Mouse (Mus musculus) neural tube, embryonic 11.5 days (tissue): Measurements from ENCODE around the gene Fam92b. TPM values are rescaled to one million over a fixed set of nuclear protein-coding genes. Genes with fewer than 3 reads are reported as not detected.

Source experiments
- ATAC-seq: fragments of 200-750 bp; cut with Nextera tagmentation; 2 replicates; pipeline ENCODE4 v1.8.0; 2017; ENCODE audit warnings: moderate number of reproducible peaks, mild to moderate bottlenecking, moderate TSS enrichment, moderate library complexity; ENCODE audit not compliant: insufficient read depth, low FRiP score, low TSS enrichment
- DNase-seq: peaks from one replicate; pipeline ENCODE4 v3.0.0-alpha.2; 2015; ENCODE audit warnings: low spot score
- H3K27ac ChIP-seq: fragments of 300-500 bp; sonication (generic); 2 replicates; pipeline ENCODE4 v1.5.1; 2014; ENCODE audit warnings: low read depth, mild to moderate bottlenecking, low read length
- H3K27me3 ChIP-seq: fragments of 300-500 bp; sonication (generic); 2 replicates; pipeline ENCODE4 v1.6.1; 2014; ENCODE audit warnings: mild to moderate bottlenecking, low read length, mixed read lengths; ENCODE audit not compliant: control insufficient read depth, insufficient read depth
- H3K36me3 ChIP-seq: fragments of 300-500 bp; sonication (generic); 2 replicates; pipeline ENCODE4 v1.6.1; 2014; ENCODE audit warnings: mild to moderate bottlenecking, low read length, moderate library complexity, mixed read lengths; ENCODE audit not compliant: control insufficient read depth, insufficient read depth
- H3K4me1 ChIP-seq: fragments of 300-500 bp; sonication (generic); 2 replicates; pipeline ENCODE4 v1.6.1; 2014; ENCODE audit warnings: low read length, mixed read lengths; ENCODE audit not compliant: control insufficient read depth, insufficient read depth
- H3K4me2 ChIP-seq: fragments of 300-500 bp; sonication (generic); 2 replicates; pipeline ENCODE4 v1.6.1; 2014; ENCODE audit warnings: low read depth, mild to moderate bottlenecking, moderate library complexity
- H3K4me3 ChIP-seq: fragments of 300-500 bp; sonication (generic); 2 replicates; pipeline ENCODE4 v1.5.1; 2014; ENCODE audit warnings: low read depth, low read length
- H3K9ac ChIP-seq: fragments of 300-500 bp; sonication (generic); 2 replicates; pipeline ENCODE4 v1.6.1; 2014; ENCODE audit warnings: mild to moderate bottlenecking, low read length
- H3K9me3 ChIP-seq: fragments of 300-500 bp; sonication (generic); 2 replicates; pipeline ENCODE4 v1.6.1; 2016; ENCODE audit warnings: low read length; ENCODE audit not compliant: control insufficient read depth
- WGBS: fragments of 180-500 bp; shearing (Covaris S2); extraction: QIAGEN DNeasy Blood & Tissue Kit; methylation state at CpG from one replicate; pipeline ENCODE4 v1.1.7; 2014; 5-methylcytosine and 5-hydroxymethylcytosine counted together
- polyA plus RNA-seq: library from polyadenylated mRNA; unstranded; fragments of >200 nt; fragmentation: Nextera tagmentation; extraction: Ambion mirVana; gene quantifications from 2 replicates; pipeline ENCODE4 v1.2.1, GENCODE M21; 2014

The Fam92b gene
- polyA plus RNA-seq, 1 experiment from 2014 or later: 0.90 TPM

DNA sequence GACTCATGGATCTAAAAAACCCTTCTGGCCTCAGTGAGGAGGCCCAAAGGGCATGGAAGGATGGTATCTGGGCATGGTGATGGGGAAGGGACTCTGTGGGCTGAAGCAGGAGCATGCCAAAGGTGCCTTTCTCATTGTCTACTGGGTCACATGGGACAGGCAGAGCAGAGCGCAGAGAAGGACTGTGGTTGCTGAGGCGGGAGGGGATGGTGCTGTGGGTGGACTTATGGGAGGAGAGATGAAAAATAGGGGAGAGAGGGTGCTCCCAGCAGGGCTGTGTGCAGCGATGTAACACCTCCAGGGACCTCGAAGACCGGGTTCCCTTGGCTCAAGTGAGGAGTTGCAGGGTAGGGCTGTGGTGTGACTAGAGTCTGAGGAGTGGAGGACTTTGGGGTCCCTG lies 14.9 kb upstream of the Fam92b start:
- Histone ChIP-seq H3K4me3 (no peak overlapping the region), H3K4me1 (no peaks in the 10 kb centered on the region), H3K4me2 (no peak overlapping the region; the same call in 1 of the 2 replicates), H3K36me3 (no peaks in the 10 kb centered on the region), H3K27ac (no peak overlapping the region), H3K9me3 (no peaks in the 10 kb centered on the region), H3K9ac (no peak overlapping the region), H3K27me3 (no peaks in the 10 kb centered on the region)
- no peak for ATAC-seq
- DNase-seq: no peak
- 98% methylated on average over 5 of the region's 5 CpGs for WGBS

DNA sequence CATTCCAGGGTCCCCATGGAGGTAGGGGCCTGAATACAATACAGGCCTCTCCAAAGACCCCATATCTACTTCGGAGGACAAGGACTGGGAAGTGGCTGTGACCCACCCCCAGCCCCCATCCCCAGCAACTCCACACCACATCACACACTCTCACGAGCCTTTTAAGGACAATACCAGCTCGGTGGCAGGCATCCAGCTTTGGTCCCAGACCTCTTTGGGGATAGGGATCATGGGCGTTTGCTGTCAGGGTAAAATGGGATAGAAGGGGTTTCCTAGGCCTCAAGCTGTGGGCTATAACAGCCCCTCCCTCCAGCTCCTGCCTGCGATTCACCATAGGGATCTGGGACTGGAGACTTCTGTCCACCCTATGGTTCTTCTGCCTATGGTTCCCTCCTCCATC lies 14.4 kb upstream of the Fam92b start:
- 83% methylated on average over 5 of the region's 5 CpGs for WGBS
- Histone ChIP-seq H3K27ac (0 out of 2 replicates have a peak overlapping the region, but pooled peaks have one; percentile 72), H3K4me2 (peak overlapping the region; percentile 24; the same call in 1 of the 2 replicates), H3K36me3 (no peaks in the 10 kb centered on the region), H3K9ac (no peak overlapping the region), H3K27me3 (no peaks in the 10 kb centered on the region), H3K4me1 (no peaks in the 10 kb centered on the region; the same call in 1 of the 2 replicates), H3K9me3 (no peaks in the 10 kb centered on the region), H3K4me3 (no peak overlapping the region)
- ATAC-seq (no peak), DNase-seq (no peak)

DNA sequence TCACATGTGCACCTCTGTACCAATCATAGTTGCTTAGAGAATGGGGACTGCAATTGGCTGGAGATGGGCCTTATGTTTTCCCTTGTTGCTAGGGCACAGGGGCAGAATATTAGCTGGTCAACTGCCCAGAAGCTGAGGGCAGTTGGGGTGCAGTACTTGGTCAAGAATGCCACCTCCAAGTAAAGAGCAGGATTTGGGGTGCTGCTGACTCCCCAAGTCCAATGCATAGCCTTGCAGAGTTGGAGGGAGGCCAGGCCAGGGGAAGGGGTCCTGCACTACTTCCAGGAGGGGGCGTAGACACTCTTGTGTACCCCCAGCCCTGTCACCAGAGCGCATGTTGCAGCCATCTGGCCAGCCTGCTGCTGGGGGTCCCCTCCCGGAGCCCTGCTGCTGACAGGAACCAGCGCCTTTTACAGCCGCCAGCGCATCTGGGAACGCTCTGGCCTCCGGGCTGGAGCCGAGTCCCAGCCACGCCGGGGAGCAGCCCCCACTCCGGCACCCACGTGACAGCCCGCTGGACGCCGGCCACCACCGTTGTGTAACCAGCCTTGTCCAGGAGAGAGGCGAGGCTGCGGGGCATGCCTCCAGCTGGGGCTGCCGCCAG lies 13.6 kb upstream of the Fam92b start:
- 36% methylated on average over 20 of the region's 20 CpGs for WGBS
- Histone ChIP-seq H3K27me3 (no peaks in the 10 kb centered on the region), H3K36me3 (no peaks in the 10 kb centered on the region), H3K9ac (no peak overlapping the region), H3K9me3 (no peaks in the 10 kb centered on the region), H3K4me1 (peaks cover 4% of the 10 kb centered on the region), H3K27ac (peak overlapping the region; percentile 72), H3K4me2 (peak overlapping the region; percentile 18), H3K4me3 (no peak overlapping the region)
- ATAC-seq: peak; percentile 71
- DNase-seq: peak; percentile 69

DNA sequence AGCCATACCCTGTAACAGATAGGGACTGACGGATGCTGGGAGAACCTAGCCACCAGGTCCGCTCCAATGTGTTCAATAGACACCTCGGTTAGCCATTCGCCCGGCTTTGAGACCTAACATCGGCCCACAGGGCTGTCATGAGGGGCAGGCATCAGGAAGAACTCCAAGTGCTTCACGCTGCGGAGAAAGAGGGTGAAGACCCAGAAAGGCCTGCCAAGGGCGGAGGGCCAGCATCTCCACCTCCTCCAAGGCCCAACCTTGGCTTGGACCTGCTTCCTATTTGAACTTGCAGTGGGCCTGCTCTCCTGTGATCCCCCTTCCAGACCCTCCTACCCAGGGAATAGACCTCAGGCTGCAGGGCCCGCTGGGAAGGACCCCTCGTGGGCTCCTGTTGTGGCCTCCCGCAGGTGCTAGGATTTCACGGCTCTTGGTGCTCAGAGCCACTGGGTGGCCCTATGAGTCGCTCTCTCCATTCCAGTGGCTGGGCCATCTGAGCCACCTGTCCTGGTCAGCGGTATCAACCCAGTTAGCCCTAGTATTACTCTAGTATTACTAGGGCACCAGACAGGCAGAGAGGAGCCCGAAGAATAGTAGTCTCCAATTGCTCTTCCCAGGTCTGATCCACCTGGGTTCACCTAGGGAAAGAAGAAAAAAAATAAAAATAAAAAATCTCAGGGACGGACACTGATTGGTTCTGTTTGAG lies 13.0 kb upstream of the Fam92b start:
- Histone ChIP-seq H3K27me3 (no peaks in the 10 kb centered on the region), H3K4me2 (no peak overlapping the region), H3K9me3 (no peaks in the 10 kb centered on the region), H3K36me3 (no peaks in the 10 kb centered on the region), H3K27ac (no peak overlapping the region), H3K9ac (no peak overlapping the region), H3K4me1 (peaks cover 10% of the 10 kb centered on the region), H3K4me3 (no peak overlapping the region)
- no peak for ATAC-seq
- no peak for DNase-seq
- 78% methylated on average over 17 of the region's 17 CpGs for whole genome bisulfite sequencing

DNA sequence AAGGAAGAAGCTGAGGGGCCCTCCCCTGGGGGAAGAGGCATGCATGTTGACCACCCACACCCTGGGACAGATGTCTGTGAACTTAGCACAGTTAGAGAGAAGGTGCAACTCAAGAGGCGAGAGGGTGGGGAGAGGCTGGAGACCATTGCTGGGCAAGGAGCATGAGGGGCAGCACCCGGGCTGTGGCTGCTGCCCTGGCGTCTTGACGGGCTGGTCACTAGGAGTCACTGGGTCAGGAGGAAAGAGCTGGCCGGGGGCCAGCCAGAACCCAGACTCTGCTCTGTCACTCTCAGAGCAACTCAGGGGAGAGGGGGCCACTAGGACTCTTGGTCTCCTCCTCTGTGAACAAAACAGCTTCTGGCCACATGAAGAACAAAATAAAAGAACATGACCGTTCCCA lies 12.2 kb upstream of the Fam92b start:
- Histone ChIP-seq H3K9me3 (no peaks in the 10 kb centered on the region), H3K36me3 (no peaks in the 10 kb centered on the region), H3K4me3 (no peak overlapping the region), H3K4me2 (no peak overlapping the region), H3K4me1 (peaks cover 17% of the 10 kb centered on the region), H3K27ac (no peak overlapping the region), H3K27me3 (no peaks in the 10 kb centered on the region), H3K9ac (no peak overlapping the region)
- WGBS: 82% methylated on average over 6 of the region's 6 CpGs
- DNase-seq: no peak
- no peak for ATAC-seq

DNA sequence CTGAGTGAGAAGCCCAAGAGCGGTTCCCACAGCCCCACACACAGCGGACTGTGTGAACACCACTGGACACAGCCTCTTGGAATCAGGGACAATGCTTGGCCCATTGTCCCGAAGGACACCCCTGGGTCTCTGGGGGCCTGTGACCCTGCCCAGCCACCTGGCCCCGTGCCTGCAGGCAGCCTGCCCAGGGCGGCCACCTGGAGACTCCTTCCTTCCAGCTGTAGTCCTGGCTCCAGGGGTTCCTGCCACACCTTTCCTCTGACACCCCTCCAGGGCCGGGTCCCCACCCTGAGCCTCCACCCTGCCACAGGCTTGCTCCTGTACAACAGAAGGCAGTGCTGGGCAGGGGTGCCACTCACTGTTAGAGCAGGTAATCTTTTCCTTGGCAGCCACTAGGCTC lies 11.2 kb upstream of the Fam92b start:
- ATAC-seq: no peak
- no peak overlapping the region for H3K9ac ChIP-seq
- no peaks in the 10 kb centered on the region for H3K27me3 ChIP-seq
- no peak overlapping the region for H3K27ac ChIP-seq
- H3K36me3 ChIP-seq: no peaks in the 10 kb centered on the region
- H3K4me1 ChIP-seq: peaks cover 21% of the 10 kb centered on the region
- DNase-seq: no peak
- H3K4me2 ChIP-seq: no peak overlapping the region
- no peaks in the 10 kb centered on the region for H3K9me3 ChIP-seq
- WGBS: 84% methylated on average over 6 of the region's 6 CpGs
- H3K4me3 ChIP-seq: no peak overlapping the region

DNA sequence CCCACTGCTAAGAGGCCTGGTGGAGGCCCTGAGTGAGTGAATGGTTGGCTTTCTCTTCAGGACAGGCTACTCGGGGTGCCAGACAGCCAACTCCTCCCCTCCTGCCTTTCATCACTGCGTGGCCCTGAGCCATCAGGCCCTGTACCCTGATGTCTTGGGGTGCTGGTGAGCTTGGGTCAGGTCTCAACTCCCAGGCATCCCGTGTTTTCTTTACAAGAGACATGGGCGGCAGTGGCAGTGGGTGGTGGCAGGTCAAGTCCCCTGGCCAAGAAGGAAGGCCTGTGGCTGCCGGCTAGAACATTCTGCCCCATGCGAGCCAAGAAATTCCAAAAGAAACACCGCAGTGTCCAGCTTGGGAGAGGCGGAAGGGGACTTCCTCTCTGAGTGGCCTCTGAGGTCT lies 9.2 kb upstream of the Fam92b start:
- 63% methylated on average over 8 of the region's 8 CpGs for WGBS
- Histone ChIP-seq H3K4me1 (peaks cover 21% of the 10 kb centered on the region), H3K9ac (no peak overlapping the region)

DNA sequence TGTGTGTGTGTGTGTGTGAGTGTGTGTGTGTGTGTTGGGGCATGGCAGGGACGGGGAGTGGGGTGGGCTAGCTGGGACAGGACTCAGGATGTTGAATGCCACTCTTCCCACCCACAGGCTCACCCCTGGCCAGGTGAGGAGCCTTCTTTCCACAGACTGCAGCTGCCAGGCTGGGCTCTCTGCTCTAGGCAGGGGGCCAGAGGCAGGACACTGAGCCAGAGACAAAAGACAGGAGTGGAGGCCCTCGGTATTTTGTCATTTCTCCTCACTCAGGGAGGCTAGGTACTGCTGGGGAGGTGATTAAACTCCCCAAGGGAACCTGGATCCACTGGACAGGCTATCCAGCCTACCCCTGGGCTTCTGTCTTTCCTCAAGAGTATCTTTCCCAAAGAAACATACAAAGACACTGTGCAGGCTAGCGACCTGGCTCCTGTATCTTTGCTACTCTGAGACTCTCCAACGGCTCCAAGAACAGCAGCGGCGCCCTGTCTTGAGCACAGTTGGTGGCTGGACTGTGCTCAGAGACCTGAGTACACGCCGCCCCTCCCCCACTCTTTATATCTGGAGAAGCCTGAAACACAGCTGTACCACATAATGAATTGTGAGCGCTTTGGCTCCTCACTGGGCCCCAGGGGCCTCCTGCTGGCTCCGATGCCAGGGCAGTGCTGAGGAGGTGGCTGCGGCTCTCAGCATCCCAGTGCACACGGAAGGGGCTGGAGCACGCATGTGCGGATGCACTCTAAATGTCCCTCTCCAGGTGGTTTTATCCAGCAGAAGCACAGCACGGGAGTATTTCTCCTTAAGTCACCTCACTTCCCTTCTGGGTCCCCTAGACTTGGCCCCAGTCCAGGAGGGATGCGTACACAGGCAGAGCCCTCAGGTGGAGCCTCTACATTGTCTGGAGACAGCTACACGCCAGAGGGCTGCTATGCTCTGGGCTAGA lies 7.9 kb upstream of the Fam92b start:
- Histone ChIP-seq H3K27me3 (no peaks in the 10 kb centered on the region), H3K4me2 (no peak overlapping the region), H3K9ac (peak overlapping the region; percentile 12; the same call in 1 of the 2 replicates), H3K36me3 (no peaks in the 10 kb centered on the region), H3K4me1 (peaks cover 26% of the 10 kb centered on the region), H3K9me3 (no peaks in the 10 kb centered on the region), H3K4me3 (no peak overlapping the region), H3K27ac (peak overlapping the region; percentile 72)
- peak; percentile 61 for ATAC-seq
- 35% methylated on average over 17 of the region's 17 CpGs for WGBS
- peak; percentile 68 for DNase-seq

More for the DNA sequence above, 9.2 kb upstream of the Fam92b start:
- no peaks in the 10 kb centered on the region for H3K9me3 ChIP-seq
- H3K27ac ChIP-seq: no peak overlapping the region
- H3K36me3 ChIP-seq: no peaks in the 10 kb centered on the region
- ATAC-seq (no peak), DNase-seq (no peak)
- no peak overlapping the region for H3K4me2 ChIP-seq
- H3K4me3 ChIP-seq: no peak overlapping the region
- H3K27me3 ChIP-seq: no peaks in the 10 kb centered on the region
